Mouse (Mus musculus): ENCODE measurements around the gene Gabrr2.

The Gabrr2 gene

DNA sequence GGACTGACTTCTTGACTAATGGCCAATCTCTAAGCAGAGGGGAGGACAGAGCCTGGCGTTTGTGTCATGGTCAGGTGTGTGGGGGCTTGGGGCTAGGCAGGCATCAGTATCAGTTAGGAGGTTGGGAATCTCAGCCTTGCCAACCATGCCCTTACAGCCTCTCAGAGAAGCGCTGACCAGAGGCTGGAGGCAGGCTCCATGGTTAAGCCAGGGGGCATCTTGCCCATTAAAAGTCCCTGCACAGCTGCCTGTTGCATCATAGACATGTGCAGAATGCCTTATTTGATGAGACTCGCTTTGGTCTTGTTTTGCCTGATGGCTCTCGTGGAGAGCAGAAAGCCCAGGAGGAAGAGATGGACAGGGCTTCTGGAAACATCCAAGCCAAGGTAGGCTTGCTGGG lies at the start of gene Gabrr2:
Gene Gabrr2, plus strand, starts transcription at position 19 of the 400 bp plus-strand sequence.
- no peak for DNase-seq

GRCm38 (mm10) chr4:33018361-33018999 lies 44.3 kb upstream of the Gabrr2 start:
- DNase-seq, result peak; percentile 87 to 91

DNA sequence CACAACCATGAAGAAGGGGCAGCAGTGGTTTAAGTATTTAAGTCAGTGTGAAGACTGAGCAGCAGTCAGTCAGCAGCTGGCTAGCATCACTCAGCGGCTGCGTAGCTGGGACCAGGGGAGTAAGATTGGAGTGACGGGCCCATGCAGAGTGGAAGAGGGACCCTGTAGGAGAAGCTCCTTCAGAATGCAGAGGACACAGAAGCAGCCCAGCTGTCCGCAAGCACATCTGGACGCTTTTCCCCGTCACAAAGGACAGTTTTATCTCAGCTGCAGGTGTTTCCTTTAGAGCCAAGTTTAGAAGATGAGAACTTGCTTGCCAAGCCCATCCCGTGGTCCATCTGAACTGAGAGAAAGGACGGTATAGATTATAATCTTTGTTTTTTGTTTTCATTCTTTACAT lies 38.4 kb upstream of the Gabrr2 start:
- DNase-seq, result no peak

- no peak for DNase-seq
Measured at GRCm38 (mm10) chr4:33029104-33029503, 33.7 kb upstream of the Gabrr2 start.

- peak; percentile 30 to 42 for DNase-seq
Measured at GRCm38 (mm10) chr4:33030264-33031194, 32.3 kb upstream of the Gabrr2 start.

GRCm38 (mm10) chr4:33031195-33031960 lies 31.4 kb upstream of the Gabrr2 start, which contains the start of gene Ube2j1:
Gene Ube2j1 (plus strand): TSS chr4:33031416.
- peak; percentile 87 to 95 for DNase-seq

- DNase-seq, result no peak
Measured at GRCm38 (mm10) chr4:33032045-33032444, 30.8 kb upstream of the Gabrr2 start.

GRCm38 (mm10) chr4:33033515-33033914 lies 29.3 kb upstream of the Gabrr2 start:
- DNase-seq, result no peak

DNA sequence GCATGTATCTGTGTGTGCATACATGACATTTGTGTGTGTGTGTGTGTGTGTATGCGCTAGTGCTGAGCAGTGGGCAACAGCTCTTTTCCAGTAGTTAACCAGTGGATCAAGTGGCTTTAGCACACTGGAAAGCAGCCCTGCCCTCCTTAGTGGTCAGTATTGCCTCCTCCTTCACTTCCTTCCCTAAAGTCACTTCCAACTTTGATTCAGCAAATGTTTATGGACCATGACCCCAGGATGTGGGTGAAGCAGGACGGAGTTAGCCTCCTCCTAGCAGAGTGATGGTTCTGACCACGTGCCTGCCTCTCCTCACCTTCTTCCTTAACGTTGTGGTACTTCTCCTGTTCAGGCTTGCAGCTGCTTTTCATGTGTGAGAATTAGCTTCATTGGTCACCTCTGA lies 23.0 kb upstream of the Gabrr2 start:
- no peak for DNase-seq

GRCm38 (mm10) chr4:33049601-33050000 lies 13.2 kb upstream of the Gabrr2 start:
- DNase-seq, result no peak

DNA sequence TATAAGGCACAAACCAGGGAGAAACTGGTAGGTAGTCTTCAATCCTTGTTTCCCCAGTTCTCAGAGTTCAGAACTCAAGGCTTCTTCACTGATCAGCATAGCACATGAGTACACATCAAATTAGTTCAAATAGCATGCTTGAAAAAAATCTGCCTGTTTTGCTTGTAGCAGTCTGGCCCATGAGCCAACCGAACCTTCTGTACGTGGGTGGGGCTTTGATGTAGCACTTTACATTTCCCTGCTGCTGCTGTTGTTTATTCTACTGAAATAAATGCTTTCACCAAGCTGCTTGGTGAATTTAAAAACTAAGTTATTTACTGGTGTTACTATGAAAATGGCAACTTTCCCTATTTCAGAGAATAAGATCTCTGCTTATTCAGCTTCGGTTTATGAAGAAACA lies 10.7 kb upstream of the Gabrr2 start:
- no peak for DNase-seq

DNA sequence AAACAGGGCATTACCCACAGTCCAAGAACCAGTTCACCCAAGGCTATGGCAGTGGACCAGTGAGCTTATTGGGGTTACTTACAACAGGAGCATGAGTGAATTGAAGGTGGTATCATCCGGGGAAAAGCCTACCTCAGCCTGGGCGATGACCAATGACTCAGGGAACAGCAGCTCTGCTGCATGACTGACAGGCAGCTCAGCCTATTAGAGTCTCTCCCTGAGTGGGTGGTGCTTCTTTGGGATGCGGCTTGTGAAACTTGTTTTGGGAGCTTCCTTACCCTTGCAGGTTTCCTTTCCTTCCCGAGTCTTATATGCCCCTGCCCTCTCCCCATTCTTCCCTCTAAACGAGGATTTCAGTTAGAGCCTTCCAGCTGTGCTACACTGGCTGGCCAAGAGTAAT lies 10.1 kb upstream of the Gabrr2 start:
- no peak for DNase-seq

DNA sequence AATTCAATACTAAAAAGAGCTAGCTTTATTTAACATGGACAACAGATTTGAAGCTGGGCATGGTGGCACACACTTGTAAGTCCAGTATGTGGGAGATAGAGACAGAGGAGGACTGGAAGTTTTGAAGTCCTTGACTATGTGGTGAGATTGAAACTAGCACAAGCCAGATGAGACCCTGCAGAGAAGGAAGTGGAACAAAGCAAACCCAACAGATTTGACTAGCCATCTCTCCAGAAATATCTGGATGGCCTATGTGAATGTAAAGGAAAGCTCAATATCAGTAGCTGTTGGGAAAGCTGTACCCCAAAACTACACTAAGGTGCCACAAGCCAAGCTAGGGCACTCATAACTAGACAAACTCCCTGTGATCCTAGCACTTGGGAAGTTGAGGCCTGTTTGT lies 8.4 kb upstream of the Gabrr2 start:
- no peak for DNase-seq

GRCm38 (mm10) chr4:33056317-33056716 lies 6.5 kb upstream of the Gabrr2 start:
- DNase-seq, result no peak

DNA sequence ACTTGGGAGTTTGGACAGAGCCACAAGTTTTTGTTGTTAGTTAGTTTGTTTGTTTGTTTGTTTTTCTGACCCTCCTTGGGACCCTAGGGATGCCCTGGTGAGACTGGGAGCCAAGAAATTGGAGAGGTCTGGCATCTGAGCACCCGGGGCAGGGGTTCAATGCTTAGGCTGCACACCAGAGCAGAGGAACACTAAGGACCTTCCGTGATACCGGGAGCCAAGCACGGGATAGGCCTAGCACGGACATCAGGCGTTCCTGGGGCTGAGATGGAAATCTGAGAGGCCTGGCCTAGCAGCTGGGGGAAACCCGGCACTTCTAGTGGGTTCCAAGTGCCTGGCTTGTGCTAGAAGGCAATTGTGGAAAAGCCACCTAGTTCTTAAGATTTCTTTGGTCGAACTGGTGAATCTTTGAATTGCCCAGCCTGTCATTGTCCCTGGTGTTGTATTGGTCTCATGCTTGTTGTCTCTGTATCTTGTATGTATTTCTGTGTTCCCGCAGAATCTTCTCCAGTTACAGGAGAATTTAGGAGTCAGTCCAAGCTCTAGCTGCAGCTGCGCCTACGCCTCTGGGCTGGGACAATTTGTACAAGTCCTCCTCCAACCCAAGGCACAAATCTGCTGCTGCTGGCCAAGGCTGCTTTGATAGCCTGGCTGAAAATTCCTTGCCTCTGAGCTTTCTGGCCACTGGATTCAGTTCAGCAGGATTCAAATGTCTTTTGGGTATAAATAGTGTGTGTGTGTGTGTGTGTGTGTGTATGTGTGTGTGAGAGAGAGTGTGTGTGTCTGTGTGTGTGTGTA lies 4.7 kb upstream of the Gabrr2 start:
- DNase-seq, result no peak

DNA sequence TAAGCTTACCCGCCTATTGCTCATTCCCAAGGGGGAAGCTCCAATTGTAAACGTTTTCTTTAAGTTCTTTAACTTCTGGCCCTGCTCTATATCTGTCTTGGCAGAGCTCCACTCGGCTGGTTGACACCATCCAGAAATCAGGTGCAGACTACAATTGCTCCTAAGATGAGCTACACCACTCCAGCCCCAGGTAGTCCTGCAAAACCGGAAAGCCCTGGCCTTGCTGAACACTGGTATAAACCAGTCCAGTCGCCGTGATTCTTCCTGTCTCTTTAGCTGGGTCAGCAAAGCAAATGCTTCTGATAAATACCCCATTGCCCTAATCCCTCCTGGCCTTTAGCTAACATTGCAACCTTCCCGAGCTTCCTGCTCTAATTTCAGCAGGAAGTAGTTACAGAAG lies 1.6 kb upstream of the Gabrr2 start:
- DNase-seq, result no peak

- DNase-seq, result no peak
Measured at GRCm38 (mm10) chr4:33064986-33065385, 2.2 kb downstream of the Gabrr2 start.

GRCm38 (mm10) chr4:33066223-33066960 lies 3.6 kb downstream of the Gabrr2 start:
- no peak for DNase-seq

- DNase-seq, result no peak
Measured at GRCm38 (mm10) chr4:33067331-33067730, 4.5 kb downstream of the Gabrr2 start.

DNA sequence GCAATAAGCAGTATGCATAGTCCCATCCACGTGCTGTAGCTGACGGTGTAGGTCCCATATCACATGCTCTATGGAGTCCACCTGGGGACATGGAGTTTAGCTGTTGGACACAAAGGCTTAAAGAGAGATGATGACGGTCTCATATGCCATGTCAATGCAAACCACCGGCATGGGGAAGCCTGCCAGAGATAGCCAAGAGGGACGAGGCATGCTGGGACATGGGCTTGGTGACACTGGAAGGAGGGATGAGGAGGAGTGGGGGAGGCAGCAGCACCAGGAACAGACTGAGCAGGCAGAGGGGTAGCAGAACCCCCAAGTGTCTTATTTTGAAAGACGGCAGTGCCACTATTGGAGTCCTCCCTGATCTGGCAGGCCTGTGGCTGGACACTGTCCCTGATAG lies 5.0 kb downstream of the Gabrr2 start:
- DNase-seq, result no peak

- peak; percentile 93 to 97 for DNase-seq
Measured at GRCm38 (mm10) chr4:33068894-33069293, 6.1 kb downstream of the Gabrr2 start.

DNA sequence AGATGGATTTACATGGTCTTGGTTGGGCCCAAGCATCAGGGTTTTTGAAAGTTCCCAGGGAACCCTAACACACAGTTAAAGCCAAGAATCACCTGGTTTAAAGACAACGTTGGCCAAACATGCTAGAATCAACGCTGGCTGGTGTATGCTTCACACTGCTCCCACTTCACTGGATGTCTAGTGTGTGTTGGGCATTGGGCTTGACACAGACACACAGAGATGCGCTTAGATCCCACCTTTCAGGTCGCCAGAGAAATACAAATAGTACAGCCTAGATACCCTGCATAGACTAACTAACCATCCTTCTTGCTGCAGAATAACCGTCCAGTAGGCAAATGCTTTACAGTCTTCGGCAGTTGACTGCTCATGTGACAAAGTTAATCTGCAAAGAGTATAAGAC lies 7.5 kb downstream of the Gabrr2 start:
- DNase-seq, result no peak
